Mouse (Mus musculus): ENCODE measurements around the gene Gpr3. TPM values are rescaled to one million over a fixed set of nuclear protein-coding genes. Genes with fewer than 3 reads are reported as not detected.

Gene Gpr3
- polyA plus RNA-seq, 1 experiment from 2014 or later: 0.28 TPM

DNA sequence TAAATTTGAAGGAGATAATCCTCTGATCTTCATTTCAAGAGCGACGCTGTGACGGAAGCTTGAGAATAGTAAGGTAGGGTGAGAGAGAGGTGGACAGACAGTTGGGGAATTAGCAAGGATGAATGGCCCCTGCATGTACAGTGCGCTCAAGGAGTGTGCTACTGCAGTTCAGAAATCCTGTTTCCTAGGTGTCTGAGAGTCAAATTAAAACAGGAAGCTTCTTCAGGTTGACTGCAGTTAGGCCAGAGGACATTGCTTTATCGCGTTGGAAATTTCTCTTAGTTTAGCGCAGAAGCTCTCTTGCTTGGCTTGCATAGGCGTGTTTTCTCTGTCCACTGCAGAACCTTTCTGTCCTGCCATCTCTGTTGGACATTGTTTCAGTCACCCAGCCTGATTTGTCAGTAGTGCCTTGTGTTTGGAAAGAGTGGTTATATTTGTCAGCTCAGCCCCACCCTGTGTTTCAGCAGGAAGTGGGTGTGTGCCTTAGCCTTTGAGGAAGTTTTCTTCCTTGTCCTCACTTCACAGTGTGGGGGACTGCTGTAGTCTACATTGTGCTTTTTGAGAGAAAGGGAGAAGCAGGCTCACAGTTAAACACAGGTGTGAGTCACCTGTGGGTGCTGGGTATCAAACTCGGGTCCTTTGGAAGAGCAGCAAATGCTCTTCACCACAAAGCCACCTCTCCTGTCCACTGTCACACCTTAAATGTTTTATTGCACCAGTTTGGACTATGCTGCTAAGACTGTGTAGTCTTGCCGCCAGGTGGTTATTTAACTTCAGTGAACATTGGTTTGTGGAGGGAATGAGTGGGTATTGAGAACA lies 42.9 kb downstream of the Gpr3 start:
- Histone ChIP-seq H3K27ac (replicated peaks) (peak overlapping the region; percentile 70), H3K4me2 (0 out of 2 replicates have a peak overlapping the region, but pooled peaks have one; percentile 3), H3K9ac (peak overlapping the region; percentile 61), H3K4me3 (no peak overlapping the region), H3K9me3 (no peaks in the 10 kb centered on the region), H3K4me1 (peaks cover 70% of the 10 kb centered on the region), H3K36me3 (peaks cover 13% of the 10 kb centered on the region), H3K27me3 (replicated peaks) (no peaks in the 10 kb centered on the region)
- 69% methylated on average over 10 of the region's 10 CpGs for WGBS
- no peak for ATAC-seq (ENCODE audit: extremely low read depth, insufficient number of reproducible peaks, low FRiP score, low TSS enrichment)

DNA sequence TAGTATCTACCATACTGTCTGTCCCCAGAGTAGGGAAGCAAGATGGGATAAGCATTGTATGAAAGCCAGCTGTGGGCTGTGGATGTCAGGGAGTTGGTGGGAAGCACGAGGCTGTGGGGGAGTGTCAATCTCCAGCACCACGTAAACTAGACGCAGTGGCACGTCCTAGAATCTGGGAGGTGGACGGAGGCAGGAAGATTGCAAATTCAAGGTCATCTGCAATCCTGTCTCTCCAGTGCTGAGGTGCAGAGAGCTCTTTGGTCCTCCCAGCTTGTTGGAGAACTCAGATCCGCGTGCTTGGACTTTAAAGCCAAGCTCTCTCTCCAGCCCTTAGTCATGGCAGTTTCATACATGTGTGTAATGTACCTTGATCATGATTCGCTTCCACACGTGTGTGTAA lies 45.6 kb downstream of the Gpr3 start:
- H3K27ac ChIP-seq (replicated peaks): peak overlapping the region; percentile 70
- 54% methylated on average over 9 of the region's 9 CpGs for WGBS
- 0 out of 2 replicates have a peak overlapping the region, but pooled peaks have one; percentile 12 for H3K9ac ChIP-seq
- no peaks in the 10 kb centered on the region for H3K27me3 ChIP-seq (replicated peaks)
- H3K4me3 ChIP-seq: no peak overlapping the region
- ATAC-seq (ENCODE audit: extremely low read depth, insufficient number of reproducible peaks, low FRiP score, low TSS enrichment): no peak
- 0 out of 2 replicates have a peak overlapping the region, but pooled peaks have one; percentile 18 for H3K4me2 ChIP-seq
- H3K36me3 ChIP-seq: peaks cover 21% of the 10 kb centered on the region
- no peaks in the 10 kb centered on the region for H3K9me3 ChIP-seq
- H3K4me1 ChIP-seq: peaks cover 45% of the 10 kb centered on the region

DNA sequence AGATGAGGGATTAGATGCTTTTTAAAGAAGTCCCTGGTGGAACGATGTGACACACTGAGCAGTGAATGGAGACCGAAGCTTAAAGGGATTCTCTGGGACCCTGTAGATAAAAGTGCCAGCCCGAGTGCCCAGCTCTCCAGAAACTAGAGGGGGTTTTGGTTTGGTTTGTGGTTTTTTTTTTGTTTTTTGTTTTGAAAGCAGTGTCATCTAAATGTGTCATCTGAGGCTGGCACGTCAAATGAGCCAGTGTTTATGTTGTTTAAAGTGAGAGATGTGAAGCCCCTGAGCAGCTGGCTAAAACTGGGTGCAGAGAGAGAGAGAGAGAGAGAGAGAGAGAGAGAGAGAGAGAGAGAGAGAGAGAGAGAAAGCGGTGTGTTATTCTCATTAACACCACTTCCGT lies 50.1 kb downstream of the Gpr3 start:
- no peak for ATAC-seq (ENCODE audit: extremely low read depth, insufficient number of reproducible peaks, low FRiP score, low TSS enrichment)
- Histone ChIP-seq H3K4me3 (no peak overlapping the region), H3K36me3 (peaks cover 29% of the 10 kb centered on the region), H3K27me3 (replicated peaks) (no peaks in the 10 kb centered on the region), H3K4me1 (peaks cover 50% of the 10 kb centered on the region), H3K27ac (replicated peaks) (no peak overlapping the region), H3K4me2 (no peak overlapping the region), H3K9ac (no peak overlapping the region), H3K9me3 (no peaks in the 10 kb centered on the region)
- 74% methylated on average over 6 of the region's 6 CpGs for WGBS

- no peaks in the 10 kb centered on the region for H3K9me3 ChIP-seq
- peaks cover 37% of the 10 kb centered on the region for H3K36me3 ChIP-seq
- no peak overlapping the region for H3K27ac ChIP-seq (replicated peaks)
- no peak overlapping the region for H3K4me3 ChIP-seq
- 67% methylated on average over 4 of the region's 4 CpGs for WGBS
- H3K4me2 ChIP-seq: no peak overlapping the region
- H3K27me3 ChIP-seq (replicated peaks): no peaks in the 10 kb centered on the region
- H3K9ac ChIP-seq: no peak overlapping the region
- ATAC-seq (ENCODE audit: extremely low read depth, insufficient number of reproducible peaks, low FRiP score, low TSS enrichment): no peak
- peaks cover 50% of the 10 kb centered on the region for H3K4me1 ChIP-seq
Observed at GRCm38 (mm10) chr4:133160821-133161220, 51.5 kb downstream of the Gpr3 start.

DNA sequence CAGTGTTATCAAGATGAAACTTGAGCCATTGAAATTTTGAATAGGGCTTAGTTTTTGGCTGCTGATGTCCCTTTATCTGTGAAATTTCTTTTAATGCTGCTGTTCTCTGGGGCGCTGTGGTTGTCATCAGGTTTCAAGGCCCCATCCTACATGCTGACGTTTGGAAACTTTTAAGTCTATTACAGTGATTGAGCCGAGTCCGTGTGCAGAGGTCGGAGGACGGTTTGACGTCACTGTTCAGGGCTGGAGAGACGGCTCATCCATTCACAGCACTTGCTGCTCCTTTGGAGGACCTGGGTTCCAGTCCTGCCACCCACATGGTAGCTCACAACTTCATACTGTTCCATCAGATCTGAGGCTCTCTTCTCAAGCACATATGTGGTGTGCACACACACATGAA lies 52.1 kb downstream of the Gpr3 start:
- no peak for ATAC-seq (ENCODE audit: extremely low read depth, insufficient number of reproducible peaks, low FRiP score, low TSS enrichment)
- H3K27me3 ChIP-seq (replicated peaks): no peaks in the 10 kb centered on the region
- H3K9ac ChIP-seq: no peak overlapping the region
- no peaks in the 10 kb centered on the region for H3K9me3 ChIP-seq
- H3K36me3 ChIP-seq: peaks cover 35% of the 10 kb centered on the region
- no peak overlapping the region for H3K4me2 ChIP-seq
- no peak overlapping the region for H3K27ac ChIP-seq (replicated peaks)
- WGBS: 85% methylated on average over 8 of the region's 8 CpGs
- no peak overlapping the region for H3K4me3 ChIP-seq
- peaks cover 51% of the 10 kb centered on the region for H3K4me1 ChIP-seq

- peaks cover 54% of the 10 kb centered on the region for H3K4me1 ChIP-seq
- peaks cover 32% of the 10 kb centered on the region for H3K36me3 ChIP-seq
- 79% methylated on average over 4 of the region's 4 CpGs for WGBS
- no peak overlapping the region for H3K9ac ChIP-seq
- H3K27ac ChIP-seq (replicated peaks): peak overlapping the region; percentile 50
- no peak overlapping the region for H3K4me2 ChIP-seq
- H3K4me3 ChIP-seq: no peak overlapping the region
- no peaks in the 10 kb centered on the region for H3K27me3 ChIP-seq (replicated peaks)
- ATAC-seq (ENCODE audit: extremely low read depth, insufficient number of reproducible peaks, low FRiP score, low TSS enrichment): no peak
- no peaks in the 10 kb centered on the region for H3K9me3 ChIP-seq
Observed at GRCm38 (mm10) chr4:133159646-133160045, 52.7 kb downstream of the Gpr3 start.

Small RNA genes within 50 kb of the gene (microRNA-seq; reads per million reads assigned to microRNA genes)
- gene Mir7017: 0.61 reads per million

Other genes with a start within 250 kb of the Gpr3 start
- gene Fgr, start 238.4 kb downstream of the Gpr3 start, polyA plus RNA-seq (2015; fragmentation: Nextera tagmentation; extraction: Ambion mirVana): 0.21 and 0.23 TPM in 2 replicates
- gene Ahdc1, start 201.3 kb downstream of the Gpr3 start, polyA plus RNA-seq (2015; fragmentation: Nextera tagmentation; extraction: Ambion mirVana): 6.5 and 6.9 TPM in 2 replicates
- 64.6 and 72.7 TPM in 2 replicates for gene Wasf2, start 82.0 kb downstream of the Gpr3 start, polyA plus RNA-seq (2015; fragmentation: Nextera tagmentation; extraction: Ambion mirVana)
- gene Cd164l2, start 405 bp downstream of the Gpr3 start, polyA plus RNA-seq (2015; fragmentation: Nextera tagmentation; extraction: Ambion mirVana): 0.56 and 0.57 TPM in 2 replicates
- gene Map3k6, start 28.3 kb upstream of the Gpr3 start, polyA plus RNA-seq (2015; fragmentation: Nextera tagmentation; extraction: Ambion mirVana): 2.3 and 2.6 TPM in 2 replicates
- gene Sytl1, start 50.6 kb upstream of the Gpr3 start, polyA plus RNA-seq (2015; fragmentation: Nextera tagmentation; extraction: Ambion mirVana): 0.32 and 0.78 TPM in 2 replicates
- 57.1 and 60.2 TPM in 2 replicates for gene Tmem222, start 65.3 kb upstream of the Gpr3 start, polyA plus RNA-seq (2015; fragmentation: Nextera tagmentation; extraction: Ambion mirVana)
- gene Wdtc1, start 140.9 kb upstream of the Gpr3 start, polyA plus RNA-seq (2015; fragmentation: Nextera tagmentation; extraction: Ambion mirVana): 11.3 and 11.9 TPM in 2 replicates
- 6.1 and 6.3 TPM in 2 replicates for gene Slc9a1, start 157.2 kb upstream of the Gpr3 start, polyA plus RNA-seq (2015; fragmentation: Nextera tagmentation; extraction: Ambion mirVana)